Mouse (Mus musculus): ENCODE measurements around the gene Noct.

DNA sequence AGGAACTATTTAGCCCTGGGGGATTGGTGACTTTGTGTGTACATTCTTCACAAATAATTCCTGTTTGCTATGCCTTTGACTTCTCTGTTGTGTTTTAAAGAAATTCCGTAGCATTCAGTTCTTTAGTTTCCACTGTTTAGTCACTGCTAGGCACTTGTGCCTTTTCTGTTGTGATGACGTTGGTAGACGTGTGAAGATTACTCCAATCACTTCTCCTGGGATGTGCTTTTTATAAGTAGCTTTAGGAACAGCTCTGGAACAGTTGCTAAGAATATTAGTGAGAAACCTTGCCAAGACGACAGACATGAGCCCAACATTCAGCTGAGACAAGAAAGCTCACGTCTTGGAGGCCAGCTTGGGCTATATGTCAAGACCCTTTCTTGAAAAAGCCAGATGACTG lies 26.8 kb downstream of the Noct start:
- TF ChIP-seq CTCF (IDR thresholded peaks at IDR 0.05 in 2 of 3, conservative IDR thresholded peaks at IDR 0.05 in 1 of 3; ENCODE audit: control insufficient read depth in 1 of 3, insufficient read depth in 1 of 3, low read depth in 2 of 3, low read length in 3 of 3, poor library complexity in 1 of 3, severe bottlenecking in 1 of 3) = no peak
- TF ChIP-seq TBP (IDR thresholded peaks at IDR 0.05; ENCODE audit: low read depth, low read length) = no peak
- TF ChIP-seq ZC3H11A (IDR thresholded peaks at IDR 0.05; ENCODE audit: low read depth, low read length) = no peak
- no peak for TF ChIP-seq MAFK (IDR thresholded peaks at IDR 0.05; ENCODE audit: borderline replicate concordance, low read depth, low read length)
- TF ChIP-seq TCF12 (IDR thresholded peaks at IDR 0.05; ENCODE audit: low read depth, low read length) = no peak
- TF ChIP-seq SIN3A (IDR thresholded peaks at IDR 0.05; ENCODE audit: low read length) = no peak
- no peak for TF ChIP-seq POLR2A (IDR thresholded peaks at IDR 0.05; ENCODE audit: control insufficient read depth in 1 of 2, insufficient read depth in 1 of 2, low read depth in 1 of 2, low read length in 2 of 2, poor library complexity in 1 of 2)
- no peak for TF ChIP-seq CHD2 (IDR thresholded peaks at IDR 0.05; ENCODE audit: low read length)
- no peak for TF ChIP-seq E2F4 (IDR thresholded peaks at IDR 0.05; ENCODE audit: borderline replicate concordance, low read depth, low read length)
- TF ChIP-seq NRF1 (IDR thresholded peaks at IDR 0.05; ENCODE audit: insufficient read depth, low read depth, low read length, poor library complexity, severe bottlenecking) = no peak
- no peak for TF ChIP-seq HCFC1 (IDR thresholded peaks at IDR 0.05; ENCODE audit: low read depth, low read length)
- TF ChIP-seq USF1 (IDR thresholded peaks at IDR 0.05; ENCODE audit: low read depth, low read length) = no peak
- TF ChIP-seq USF2 (IDR thresholded peaks at IDR 0.05; ENCODE audit: borderline replicate concordance in 1 of 2, insufficient read depth in 1 of 2, low read depth in 1 of 2, low read length in 2 of 2) = no peak
- TF ChIP-seq MXI1 (IDR thresholded peaks at IDR 0.05; ENCODE audit: low read depth, low read length) = no peak
